Mouse (Mus musculus): ENCODE data around the gene Dpf3. TPM values are rescaled to one million over a fixed set of nuclear protein-coding genes. Genes with fewer than 3 reads are reported as not detected.
A peak's percentile ranks its signal among the peaks of the same experiment; 100 is the strongest.

The Dpf3 gene
- polyA plus RNA-seq, 1 experiment from 2014 or later = 14.9 TPM

GRCm38 (mm10) chr12:83211976-83212375, 275.5 kb downstream of the Dpf3 start:
- H3K4me3 ChIP-seq (replicated peaks) = no peak overlapping the region
- peaks cover 42% of the 10 kb centered on the region for H3K4me1 ChIP-seq
- no peaks in the 10 kb centered on the region for H3K9me3 ChIP-seq (replicated peaks)
- H3K27me3 ChIP-seq = no peaks in the 10 kb centered on the region
- 80% methylated on average over 2 of the region's 2 CpGs for WGBS
- H3K9ac ChIP-seq = no peak overlapping the region
- no peaks in the 10 kb centered on the region for H3K36me3 ChIP-seq
- no peak overlapping the region for H3K4me2 ChIP-seq
- H3K27ac ChIP-seq = no peak overlapping the region
- ATAC-seq (replicated peaks; ENCODE audit: low FRiP score) = no peak

GRCm38 (mm10) chr12:83211146-83211822, 276.2 kb downstream of the Dpf3 start:
- H3K36me3 ChIP-seq = no peaks in the 10 kb centered on the region
- no peaks in the 10 kb centered on the region for H3K9me3 ChIP-seq (replicated peaks)
- no peak overlapping the region for H3K4me3 ChIP-seq (replicated peaks)
- no peak overlapping the region for H3K4me2 ChIP-seq
- H3K9ac ChIP-seq = no peak overlapping the region
- no peaks in the 10 kb centered on the region for H3K27me3 ChIP-seq
- peaks cover 42% of the 10 kb centered on the region for H3K4me1 ChIP-seq
- peak overlapping the region; percentile 52 for H3K27ac ChIP-seq
- ATAC-seq (replicated peaks; ENCODE audit: low FRiP score) = no peak
- 79% methylated on average over 7 of the region's 7 CpGs for WGBS

GRCm38 (mm10) chr12:83210735-83211134, 276.8 kb downstream of the Dpf3 start:
- Histone ChIP-seq H3K4me3 (replicated peaks) (no peak overlapping the region), H3K36me3 (no peaks in the 10 kb centered on the region), H3K4me2 (no peak overlapping the region), H3K27ac (peak overlapping the region; percentile 52), H3K4me1 (peaks cover 44% of the 10 kb centered on the region), H3K27me3 (no peaks in the 10 kb centered on the region), H3K9me3 (replicated peaks) (no peaks in the 10 kb centered on the region), H3K9ac (no peak overlapping the region)
- WGBS = 57% methylated on average over 3 of the region's 3 CpGs
- ATAC-seq (replicated peaks; ENCODE audit: low FRiP score) = no peak

GRCm38 (mm10) chr12:83210294-83210693, 277.2 kb downstream of the Dpf3 start:
- Histone ChIP-seq H3K4me2 (no peak overlapping the region), H3K9me3 (replicated peaks) (no peaks in the 10 kb centered on the region), H3K27me3 (no peaks in the 10 kb centered on the region), H3K27ac (peak overlapping the region; percentile 52), H3K36me3 (no peaks in the 10 kb centered on the region), H3K9ac (no peak overlapping the region), H3K4me3 (replicated peaks) (no peak overlapping the region), H3K4me1 (peaks cover 49% of the 10 kb centered on the region)
- 33% methylated on average over 5 of the region's 5 CpGs for WGBS
- peak; percentile 41; the same call in 1 of the 2 replicates for ATAC-seq (replicated peaks; ENCODE audit: low FRiP score)

GRCm38 (mm10) chr12:83209461-83209860, 278.1 kb downstream of the Dpf3 start:
- Histone ChIP-seq H3K9me3 (replicated peaks) (no peaks in the 10 kb centered on the region), H3K4me1 (peaks cover 49% of the 10 kb centered on the region), H3K27me3 (no peaks in the 10 kb centered on the region), H3K9ac (no peak overlapping the region), H3K36me3 (no peaks in the 10 kb centered on the region), H3K4me3 (replicated peaks) (no peak overlapping the region), H3K4me2 (no peak overlapping the region), H3K27ac (peak overlapping the region; percentile 52)
- 29% methylated on average over 6 of the region's 6 CpGs for WGBS
- ATAC-seq (replicated peaks; ENCODE audit: low FRiP score) = no peak

GRCm38 (mm10) chr12:83208841-83209240, 278.7 kb downstream of the Dpf3 start:
- H3K27me3 ChIP-seq = no peaks in the 10 kb centered on the region
- H3K27ac ChIP-seq = no peak overlapping the region
- H3K4me2 ChIP-seq = no peak overlapping the region
- no peak for ATAC-seq (replicated peaks; ENCODE audit: low FRiP score)
- H3K4me3 ChIP-seq (replicated peaks) = no peak overlapping the region
- peaks cover 43% of the 10 kb centered on the region for H3K4me1 ChIP-seq
- no peaks in the 10 kb centered on the region for H3K36me3 ChIP-seq
- H3K9ac ChIP-seq = no peak overlapping the region
- no peaks in the 10 kb centered on the region for H3K9me3 ChIP-seq (replicated peaks)
- 63% methylated on average over 6 of the region's 6 CpGs for WGBS

GRCm38 (mm10) chr12:83208011-83208410, 279.5 kb downstream of the Dpf3 start:
- H3K27ac ChIP-seq = no peak overlapping the region
- no peak overlapping the region for H3K4me3 ChIP-seq (replicated peaks)
- no peak overlapping the region for H3K4me2 ChIP-seq
- H3K9me3 ChIP-seq (replicated peaks) = no peaks in the 10 kb centered on the region
- ATAC-seq (replicated peaks; ENCODE audit: low FRiP score) = no peak
- H3K9ac ChIP-seq = no peak overlapping the region
- WGBS = 57% methylated on average over 8 of the region's 8 CpGs
- no peaks in the 10 kb centered on the region for H3K36me3 ChIP-seq
- peaks cover 43% of the 10 kb centered on the region for H3K4me1 ChIP-seq
- no peaks in the 10 kb centered on the region for H3K27me3 ChIP-seq

GRCm38 (mm10) chr12:83207481-83207880, 280.0 kb downstream of the Dpf3 start:
- H3K36me3 ChIP-seq = no peaks in the 10 kb centered on the region
- no peak overlapping the region for H3K9ac ChIP-seq
- ATAC-seq (replicated peaks; ENCODE audit: low FRiP score) = no peak
- H3K4me3 ChIP-seq (replicated peaks) = no peak overlapping the region
- peaks cover 43% of the 10 kb centered on the region for H3K4me1 ChIP-seq
- WGBS = 68% methylated on average over 5 of the region's 5 CpGs
- H3K27ac ChIP-seq = no peak overlapping the region
- H3K27me3 ChIP-seq = no peaks in the 10 kb centered on the region
- H3K9me3 ChIP-seq (replicated peaks) = no peaks in the 10 kb centered on the region
- H3K4me2 ChIP-seq = no peak overlapping the region

GRCm38 (mm10) chr12:83206866-83207265, 280.6 kb downstream of the Dpf3 start:
- H3K27ac ChIP-seq = no peak overlapping the region
- WGBS = 67% methylated on average over 6 of the region's 6 CpGs
- H3K4me1 ChIP-seq = peaks cover 45% of the 10 kb centered on the region
- no peaks in the 10 kb centered on the region for H3K9me3 ChIP-seq (replicated peaks)
- H3K4me2 ChIP-seq = no peak overlapping the region
- H3K27me3 ChIP-seq = no peaks in the 10 kb centered on the region
- no peak overlapping the region for H3K9ac ChIP-seq
- no peak for ATAC-seq (replicated peaks; ENCODE audit: low FRiP score)
- no peaks in the 10 kb centered on the region for H3K36me3 ChIP-seq
- H3K4me3 ChIP-seq (replicated peaks) = no peak overlapping the region

GRCm38 (mm10) chr12:83204361-83204760, 283.2 kb downstream of the Dpf3 start:
- no peak overlapping the region for H3K4me3 ChIP-seq (replicated peaks)
- H3K9me3 ChIP-seq (replicated peaks) = no peaks in the 10 kb centered on the region
- no peaks in the 10 kb centered on the region for H3K27me3 ChIP-seq
- no peak overlapping the region for H3K4me2 ChIP-seq
- H3K9ac ChIP-seq = no peak overlapping the region
- 60% methylated on average over 5 of the region's 5 CpGs for WGBS
- H3K36me3 ChIP-seq = no peaks in the 10 kb centered on the region
- H3K4me1 ChIP-seq = peaks cover 31% of the 10 kb centered on the region
- no peak for ATAC-seq (replicated peaks; ENCODE audit: low FRiP score)
- H3K27ac ChIP-seq = no peak overlapping the region

GRCm38 (mm10) chr12:83201674-83202073, 285.8 kb downstream of the Dpf3 start:
- no peak overlapping the region for H3K4me2 ChIP-seq
- WGBS = 20% methylated on average over 3 of the region's 3 CpGs
- no peak for ATAC-seq (replicated peaks; ENCODE audit: low FRiP score)
- H3K4me3 ChIP-seq (replicated peaks) = no peak overlapping the region
- H3K27ac ChIP-seq = no peak overlapping the region
- H3K9me3 ChIP-seq (replicated peaks) = no peaks in the 10 kb centered on the region
- H3K4me1 ChIP-seq = peaks cover 16% of the 10 kb centered on the region
- H3K27me3 ChIP-seq = no peaks in the 10 kb centered on the region
- no peak overlapping the region for H3K9ac ChIP-seq
- no peaks in the 10 kb centered on the region for H3K36me3 ChIP-seq

- H3K4me3 ChIP-seq (replicated peaks) = no peak overlapping the region
- no peaks in the 10 kb centered on the region for H3K27me3 ChIP-seq
- no peaks in the 10 kb centered on the region for H3K36me3 ChIP-seq
- ATAC-seq (replicated peaks; ENCODE audit: low FRiP score) = no peak
- WGBS = 63% methylated on average over 6 of the region's 6 CpGs
- no peaks in the 10 kb centered on the region for H3K9me3 ChIP-seq (replicated peaks)
- no peak overlapping the region for H3K4me2 ChIP-seq
- no peak overlapping the region for H3K9ac ChIP-seq
- no peaks in the 10 kb centered on the region for H3K4me1 ChIP-seq
- H3K27ac ChIP-seq = no peak overlapping the region
Measured at GRCm38 (mm10) chr12:83180561-83180960, 307.0 kb downstream of the Dpf3 start.

GRCm38 (mm10) chr12:83179860-83180259, 307.7 kb downstream of the Dpf3 start:
- no peaks in the 10 kb centered on the region for H3K27me3 ChIP-seq
- no peaks in the 10 kb centered on the region for H3K4me1 ChIP-seq
- H3K9ac ChIP-seq = no peak overlapping the region
- H3K4me2 ChIP-seq = no peak overlapping the region
- 84% methylated on average over 1 of the region's 1 CpGs for WGBS
- H3K4me3 ChIP-seq (replicated peaks) = no peak overlapping the region
- H3K27ac ChIP-seq = no peak overlapping the region
- no peak for ATAC-seq (replicated peaks; ENCODE audit: low FRiP score)
- no peaks in the 10 kb centered on the region for H3K36me3 ChIP-seq
- no peaks in the 10 kb centered on the region for H3K9me3 ChIP-seq (replicated peaks)

All from kidney, embryonic 15.5 days (tissue).